Mouse (Mus musculus): ENCODE results near the gene Olfr63. TPM values are rescaled to one million over a fixed set of nuclear protein-coding genes. Genes with fewer than 3 reads are reported as not detected.
A peak's percentile ranks its signal among the peaks of the same experiment; 100 is the strongest.
"Not testable (repeated sequence)": the region's sequence is repeated elsewhere in the genome, so short reads cannot be mapped to it uniquely, and the experiment has no call there.

The Olfr63 gene
- total RNA-seq (2021) = not detected
- long read RNA-seq, experiment 1 = 0 reads
- long read RNA-seq, experiment 2 = 0 reads

- Histone ChIP-seq H3K27ac (no peak within 1 kb of the TSS), H3K4me3 (no peak within 1 kb of the TSS)
- TF ChIP-seq CTCF (conservative IDR thresholded peaks at IDR 0.05) = no peak
- DNase-seq (ENCODE audit: low spot score in 2 of 2) = no peak
These were observed at the start of gene Olfr63 for GRCm38 (mm10) chr17:33264376-33264775. TSS of gene Olfr63 (plus strand) at chr17:33264676.

- Histone ChIP-seq H3K4me3 (no peak within 1 kb of the TSS), H3K27ac (no peak within 1 kb of the TSS)
- no peak for TF ChIP-seq CTCF (conservative IDR thresholded peaks at IDR 0.05)
- DNase-seq (ENCODE audit: low spot score in 2 of 2) = no peak
These were observed 42.9 kb upstream of the Olfr63 start, which contains the start of gene Olfr1564 for GRCm38 (mm10) chr17:33221590-33221989. TSS of gene Olfr1564 (minus strand) at chr17:33221690.

- DNase-seq (ENCODE audit: low spot score in 2 of 2); H3K4me3 ChIP-seq: not testable (repeated sequence)
These were observed 27.8 kb upstream of the Olfr63 start for GRCm38 (mm10) chr17:33236646-33237045.

GRCm38 (mm10) chr17:33254530-33255318 lies 9.8 kb upstream of the Olfr63 start, which contains the start of gene Zfp955a:
TSS of gene Zfp955a (minus strand) at chr17:33255145.
- not testable (repeated sequence) for DNase-seq (ENCODE audit: low spot score in 2 of 2); H3K27ac ChIP-seq
- H3K4me3 ChIP-seq = peak within 1 kb of the TSS; percentile 45

More at GRCm38 (mm10) chr17:33236646-33237045, 27.8 kb upstream of the Olfr63 start:
- H3K27ac ChIP-seq = not testable (repeated sequence)

- not testable (repeated sequence) for H3K4me3 ChIP-seq; DNase-seq (ENCODE audit: low spot score in 2 of 2)
These were observed 9.2 kb upstream of the Olfr63 start for GRCm38 (mm10) chr17:33255319-33255657.

GRCm38 (mm10) chr17:33268907-33269306 lies 4.4 kb downstream of the Olfr63 start:
- no peak for DNase-seq (ENCODE audit: low spot score in 2 of 2)
- no peak overlapping the region for H3K4me3 ChIP-seq
- H3K27ac ChIP-seq = no peak overlapping the region
- TF ChIP-seq CTCF (conservative IDR thresholded peaks at IDR 0.05) = no peak

More at GRCm38 (mm10) chr17:33255319-33255657, 9.2 kb upstream of the Olfr63 start:
- not testable (repeated sequence) for H3K27ac ChIP-seq

- H3K27ac ChIP-seq; DNase-seq (ENCODE audit: low spot score in 2 of 2): not testable (repeated sequence)
- 0 out of 2 replicates have a peak within 1 kb of the TSS, but pooled peaks have one; percentile 23 for H3K4me3 ChIP-seq
These were observed 24.8 kb downstream of the Olfr63 start, which contains the start of gene Zfp955b for GRCm38 (mm10) chr17:33289039-33289875. TSS of gene Zfp955b (plus strand) at chr17:33289544.

GRCm38 (mm10) chr17:33289876-33290149 lies 25.3 kb downstream of the Olfr63 start:
- not testable (repeated sequence) for DNase-seq (ENCODE audit: low spot score in 2 of 2); H3K27ac ChIP-seq
- 0 out of 2 replicates have a peak overlapping the region, but pooled peaks have one; percentile 23 for H3K4me3 ChIP-seq

Other genes with a start within 250 kb of the Olfr63 start
- 10 to 100 TPM; 19.3 to 21.9 TPM for gene Zfp763, start 231.3 kb upstream of the Olfr63 start, total RNA-seq (2021)
- gene 4921501E09Rik, start 196.6 kb upstream of the Olfr63 start, total RNA-seq (2021) = not detected
- gene Zfp563, start 175.4 kb upstream of the Olfr63 start, total RNA-seq (2021) = 10 to 100 TPM; 17.3 to 21.8 TPM
- gene Morc2b, start 125.0 kb upstream of the Olfr63 start, total RNA-seq (2021) = 1 to 10 TPM; 3.2 to 3.4 TPM
- gene Olfr55, start 96.2 kb upstream of the Olfr63 start, total RNA-seq (2021) = not detected
- gene Olfr239, start 73.4 kb upstream of the Olfr63 start, total RNA-seq (2021) = not detected
- gene Olfr1564, start 43.0 kb upstream of the Olfr63 start, total RNA-seq (2021) = 1 to 10 TPM in 1 of 2 experiments, under 1 TPM in 1; 0.59 to 1.4 TPM
- gene Zfp955a, start 9.5 kb upstream of the Olfr63 start, total RNA-seq (2021) = 10 to 100 TPM; 12.4 to 14.5 TPM
- 10 to 100 TPM; 32.8 to 38.8 TPM for gene Zfp955b, start 24.9 kb downstream of the Olfr63 start, total RNA-seq (2021)
- gene Zfp81, start 94.2 kb downstream of the Olfr63 start, total RNA-seq (2021) = 10 to 100 TPM; 22.2 to 22.3 TPM
- 10 to 100 TPM; 10.3 to 17.7 TPM for gene Zfp101, start 130.0 kb downstream of the Olfr63 start, total RNA-seq (2021)
- gene Actl9, start 168.2 kb downstream of the Olfr63 start, total RNA-seq (2021) = under 1 TPM in 1 of 2 experiments, not detected in 1; 0.42 TPM